In genomic region chr13:8854769-8855168, GRCm38 (mm10) we compare ENCODE assay signal across 25 mouse cellular contexts.
"Had no signal": no experiment of that assay in that cellular context is flagged by ENCODE, and none has a peak within 500 bp of the region (broad histone marks: within the 10 kb centered on the region; RNA-seq: fewer than 3 reads in every experiment).

No protein-coding gene starts in this region.

- H3K27me3 ChIP-seq: embryonic facial prominence, embryonic 12.5 days; embryonic facial prominence, embryonic 13.5 days; embryonic facial prominence, embryonic 15.5 days; forebrain, embryonic 12.5 days; forebrain, embryonic 13.5 days; forebrain, embryonic 15.5 days had no signal

- H3K4me2 ChIP-seq: embryonic facial prominence, embryonic 12.5 days; embryonic facial prominence, embryonic 13.5 days; embryonic facial prominence, embryonic 15.5 days; forebrain, embryonic 12.5 days; forebrain, embryonic 13.5 days; forebrain, embryonic 15.5 days had no signal

- H3K9ac ChIP-seq: embryonic facial prominence, embryonic 12.5 days; embryonic facial prominence, embryonic 13.5 days; embryonic facial prominence, embryonic 15.5 days; forebrain, embryonic 12.5 days; forebrain, embryonic 13.5 days; forebrain, embryonic 15.5 days; forebrain, postnatal 0 days had no signal

- H3K9me3 ChIP-seq: embryonic facial prominence, embryonic 10.5 days; embryonic facial prominence, embryonic 12.5 days; embryonic facial prominence, embryonic 13.5 days; embryonic facial prominence, embryonic 15.5 days; forebrain, embryonic 10.5 days; forebrain, embryonic 12.5 days; forebrain, embryonic 13.5 days; forebrain, embryonic 15.5 days had no signal

- H3K27ac ChIP-seq: embryonic facial prominence, embryonic 10.5 days; embryonic facial prominence, embryonic 12.5 days; embryonic facial prominence, embryonic 13.5 days; embryonic facial prominence, embryonic 15.5 days; forebrain, embryonic 10.5 days; forebrain, embryonic 12.5 days; forebrain, embryonic 13.5 days; forebrain, embryonic 15.5 days; gastrocnemius, adult 2 months; heart, adult 2 months had no signal

- H3K4me1 ChIP-seq: embryonic facial prominence, embryonic 10.5 days; embryonic facial prominence, embryonic 12.5 days; embryonic facial prominence, embryonic 13.5 days; embryonic facial prominence, embryonic 15.5 days; forebrain, embryonic 10.5 days; forebrain, embryonic 12.5 days; forebrain, embryonic 13.5 days; forebrain, embryonic 15.5 days had no signal

- H3K4me3 ChIP-seq: embryonic facial prominence, embryonic 10.5 days; embryonic facial prominence, embryonic 12.5 days; embryonic facial prominence, embryonic 13.5 days; embryonic facial prominence, embryonic 15.5 days; erythroblast, embryonic 14.5 days; forebrain, embryonic 10.5 days; forebrain, embryonic 12.5 days; forebrain, embryonic 13.5 days; forebrain, embryonic 15.5 days; gastrocnemius, adult 2 months; heart, adult 2 months had no signal

- DNase-seq: cerebellum, adult 9-10 months; cerebellum, adult 9-11 months; cerebellum, postnatal 10 days; cerebellum, postnatal 14 days; cerebellum, postnatal 25 days; cerebellum, postnatal 36 days; embryo, embryonic 11 days; forebrain, postnatal 0 days; gastrocnemius, adult 2 months; gastrocnemius, postnatal 10 days; gastrocnemius, postnatal 14 days; gastrocnemius, postnatal 25 days; gastrocnemius, postnatal 36 days; heart, adult 11 months; heart, adult 18-20 months; heart, adult 2 months had no signal
